Mouse (Mus musculus): ENCODE data around the gene Gm128. TPM values are rescaled to one million over a fixed set of nuclear protein-coding genes. Genes with fewer than 3 reads are reported as not detected.
"Not testable (repeated sequence)": the region's sequence is repeated elsewhere in the genome, so short reads cannot be mapped to it uniquely, and the experiment has no call there.

Gene Gm128
- polyA plus RNA-seq, 1 experiment from 2014 or later = not detected

DNA sequence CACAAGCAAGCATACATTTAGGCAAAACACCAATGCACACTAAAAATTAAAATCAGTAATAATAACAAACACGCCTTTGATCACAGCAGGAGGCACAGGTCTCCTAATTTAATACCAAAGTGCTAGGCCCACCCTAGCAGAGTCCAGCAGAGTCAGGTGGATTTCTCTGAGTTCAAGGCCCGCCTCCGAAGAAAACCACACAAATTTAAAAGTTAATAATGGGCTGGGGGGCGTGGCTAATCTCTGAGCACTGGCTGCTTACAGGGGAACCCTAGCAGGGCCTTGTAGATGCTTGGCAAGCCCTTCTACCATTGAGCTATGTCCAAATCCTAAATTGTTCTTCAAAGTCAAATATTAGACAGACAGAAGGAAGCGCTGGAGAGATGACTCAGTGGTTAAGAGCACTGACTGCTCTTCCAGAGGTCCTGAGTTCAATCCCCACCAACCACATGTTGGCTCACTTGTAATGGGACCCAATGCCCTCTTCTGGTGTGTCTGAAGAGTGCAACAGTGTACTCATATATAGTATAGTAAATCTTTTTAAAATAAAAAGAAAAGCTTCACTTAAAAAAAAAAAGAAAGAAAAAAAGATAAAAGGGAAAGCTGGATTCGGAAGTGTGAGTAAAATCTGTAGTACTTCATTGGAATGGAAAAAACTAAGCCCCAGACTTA is 22.8 kb downstream of the Gm128 start:
- WGBS = 76% methylated on average over 6 of the region's 6 CpGs
- H3K27me3 ChIP-seq (ENCODE audit: control insufficient read depth, insufficient read depth, low read length) = no peaks in the 10 kb centered on the region
- H3K4me3 ChIP-seq (ENCODE audit: low read depth, low read length) = peak overlapping the region; percentile 69
- peak overlapping the region; percentile 92 for H3K27ac ChIP-seq (ENCODE audit: low read depth, low read length)
- DNase-seq (ENCODE audit: low spot score) (no peak), ATAC-seq (ENCODE audit: low FRiP score) (no peak)
- H3K9ac ChIP-seq (ENCODE audit: low read depth, low read length) = no peak overlapping the region; the same call in 1 of the 2 replicates
- H3K4me1 ChIP-seq (replicated peaks; ENCODE audit: control insufficient read depth, insufficient read depth, low read length) = no peaks in the 10 kb centered on the region
- H3K36me3 ChIP-seq (ENCODE audit: control insufficient read depth, insufficient read depth, low read length) = peaks cover 4% of the 10 kb centered on the region; the same call in 1 of the 2 replicates
- H3K9me3 ChIP-seq (ENCODE audit: control insufficient read depth, low read length) = no peaks in the 10 kb centered on the region
- H3K4me2 ChIP-seq (replicated peaks; ENCODE audit: low read depth, low read length) = peak overlapping the region; percentile 54

- H3K27me3 ChIP-seq (ENCODE audit: control insufficient read depth, insufficient read depth, low read length) = no peaks in the 10 kb centered on the region
- under 1% methylated on average over 56 of the region's 56 CpGs for WGBS
These were observed 23.9 kb downstream of the Gm128 start, which contains the start of gene Gabpb2 for GRCm38 (mm10) chr3:95217255-95218134. Gabpb2 (minus strand) TSS chr3:95217916.

DNA sequence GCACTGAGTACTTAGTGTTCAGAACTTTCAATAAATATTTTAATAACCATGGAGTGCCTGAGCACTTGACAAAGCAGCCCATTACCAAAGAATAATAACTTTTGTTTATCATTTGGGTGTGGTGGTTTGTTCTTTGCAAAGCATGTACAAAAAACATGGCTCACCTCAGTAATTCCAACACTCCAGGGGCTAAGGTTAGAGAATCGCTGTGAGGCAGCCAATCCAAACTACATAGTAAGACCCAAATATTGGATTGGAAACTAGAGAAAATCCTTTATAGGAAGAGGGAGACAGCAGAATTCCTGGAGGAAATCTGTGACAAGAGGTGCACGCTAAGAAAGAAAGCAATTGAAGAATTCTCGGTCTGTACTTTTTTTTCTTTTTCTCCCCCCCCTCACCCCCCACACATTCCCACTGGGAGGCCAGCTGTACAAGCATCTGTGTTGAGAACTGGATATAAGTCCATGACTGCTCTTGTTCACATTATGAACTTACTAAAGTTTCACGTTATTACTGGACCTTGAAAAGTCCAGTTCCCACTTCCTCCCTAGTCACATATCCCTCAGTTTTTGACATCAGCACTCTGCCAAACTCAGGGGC is 24.6 kb downstream of the Gm128 start:
- ATAC-seq (ENCODE audit: low FRiP score) = no peak; the same call in 1 of the 2 replicates
- peak overlapping the region; percentile 93; the same call in 1 of the 2 replicates for H3K9ac ChIP-seq (ENCODE audit: low read depth, low read length)
- WGBS = 29% methylated on average over 4 of the region's 4 CpGs
- no peaks in the 10 kb centered on the region for H3K9me3 ChIP-seq (ENCODE audit: control insufficient read depth, low read length)
- H3K27me3 ChIP-seq (ENCODE audit: control insufficient read depth, insufficient read depth, low read length) = no peaks in the 10 kb centered on the region
- peak overlapping the region; percentile 54 for H3K4me2 ChIP-seq (replicated peaks; ENCODE audit: low read depth, low read length)
- peak overlapping the region; percentile 69 for H3K4me3 ChIP-seq (ENCODE audit: low read depth, low read length)
- H3K36me3 ChIP-seq (ENCODE audit: control insufficient read depth, insufficient read depth, low read length) = peaks cover 4% of the 10 kb centered on the region; the same call in 1 of the 2 replicates
- H3K4me1 ChIP-seq (replicated peaks; ENCODE audit: control insufficient read depth, insufficient read depth, low read length) = no peaks in the 10 kb centered on the region
- DNase-seq (ENCODE audit: low spot score) = no peak
- peak overlapping the region; percentile 92 for H3K27ac ChIP-seq (ENCODE audit: low read depth, low read length)

More at GRCm38 (mm10) chr3:95217255-95218134, 23.9 kb downstream of the Gm128 start, which contains the start of gene Gabpb2:
- H3K9me3 ChIP-seq (ENCODE audit: control insufficient read depth, low read length) = no peaks in the 10 kb centered on the region
- H3K9ac ChIP-seq (ENCODE audit: low read depth, low read length) = peak within 1 kb of the TSS; percentile 93
- H3K36me3 ChIP-seq (ENCODE audit: control insufficient read depth, insufficient read depth, low read length) = peaks cover 4% of the 10 kb centered on the region; the same call in 1 of the 2 replicates
- H3K27ac ChIP-seq (ENCODE audit: low read depth, low read length) = peak within 1 kb of the TSS; percentile 92
- peak; percentile 90 for ATAC-seq (ENCODE audit: low FRiP score)
- peak within 1 kb of the TSS; percentile 69 for H3K4me3 ChIP-seq (ENCODE audit: low read depth, low read length)
- H3K4me2 ChIP-seq (replicated peaks; ENCODE audit: low read depth, low read length) = peak within 1 kb of the TSS; percentile 54
- DNase-seq (ENCODE audit: low spot score) = peak; percentile 96
- H3K4me1 ChIP-seq (replicated peaks; ENCODE audit: control insufficient read depth, insufficient read depth, low read length) = no peaks in the 10 kb centered on the region

DNA sequence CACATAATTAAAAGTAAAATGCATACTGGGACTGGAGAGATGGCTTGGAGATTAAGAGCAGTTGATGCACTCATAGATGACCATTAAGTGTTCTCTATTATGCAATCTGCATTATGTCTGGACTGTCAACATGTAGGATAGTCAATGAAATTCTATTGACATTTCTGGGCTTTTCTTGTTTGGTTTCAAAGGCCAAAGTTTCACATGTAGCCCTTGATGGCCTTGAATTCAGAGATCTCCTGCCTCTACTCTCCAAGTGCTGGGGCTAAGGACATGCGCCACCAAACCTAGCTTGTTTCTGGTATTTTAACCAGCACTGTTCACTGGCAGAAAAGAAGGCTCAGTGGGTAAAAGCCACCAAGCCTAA is 27.8 kb downstream of the Gm128 start:
- Histone ChIP-seq H3K27ac (ENCODE audit: low read depth, low read length) (no peak overlapping the region), H3K4me2 (replicated peaks; ENCODE audit: low read depth, low read length) (no peak overlapping the region), H3K36me3 (ENCODE audit: control insufficient read depth, insufficient read depth, low read length) (no peaks in the 10 kb centered on the region), H3K4me3 (ENCODE audit: low read depth, low read length) (no peak overlapping the region), H3K9me3 (ENCODE audit: control insufficient read depth, low read length) (no peaks in the 10 kb centered on the region), H3K4me1 (replicated peaks; ENCODE audit: control insufficient read depth, insufficient read depth, low read length) (no peaks in the 10 kb centered on the region), H3K27me3 (ENCODE audit: control insufficient read depth, insufficient read depth, low read length) (no peaks in the 10 kb centered on the region), H3K9ac (ENCODE audit: low read depth, low read length) (no peak overlapping the region)
- ATAC-seq (ENCODE audit: low FRiP score) (no peak), DNase-seq (ENCODE audit: low spot score) (no peak)
- 94% methylated on average over 1 of the region's 1 CpGs for WGBS

DNA sequence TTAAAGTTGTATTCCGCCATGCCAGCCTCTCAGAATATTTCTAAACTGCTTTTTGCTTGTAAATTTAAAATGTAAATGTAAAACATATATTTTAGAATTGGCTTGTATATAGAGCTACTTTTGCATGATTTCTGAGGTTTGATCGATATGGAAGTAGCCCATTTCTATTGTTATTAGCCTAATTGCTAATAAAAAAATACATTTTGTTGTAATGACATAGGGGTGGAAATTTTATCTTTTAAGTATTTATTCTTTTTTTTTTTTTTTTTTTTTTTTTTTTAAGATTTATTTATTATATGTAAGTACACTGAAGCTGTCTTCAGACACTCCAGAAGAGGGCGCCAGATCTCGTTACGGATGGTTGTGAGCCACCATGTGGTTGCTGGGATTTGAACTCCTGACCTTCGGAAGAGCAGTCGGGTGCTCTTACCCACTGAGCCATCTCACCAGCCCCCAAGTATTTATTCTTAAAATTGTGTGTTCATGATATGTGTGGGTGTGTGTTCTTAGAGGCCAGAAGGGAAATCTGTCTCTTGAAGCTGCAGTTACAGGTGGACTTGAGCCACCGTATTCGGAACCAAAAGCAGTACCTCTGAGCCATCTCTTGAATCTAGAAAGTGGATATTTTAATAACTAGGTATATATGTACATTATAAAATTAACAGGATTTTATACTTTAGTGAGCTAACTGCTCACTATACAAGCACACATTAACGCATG is 28.3 kb downstream of the Gm128 start:
- H3K4me1 ChIP-seq (replicated peaks; ENCODE audit: control insufficient read depth, insufficient read depth, low read length); H3K27me3 ChIP-seq (ENCODE audit: control insufficient read depth, insufficient read depth, low read length); H3K4me2 ChIP-seq (replicated peaks; ENCODE audit: low read depth, low read length); H3K4me3 ChIP-seq (ENCODE audit: low read depth, low read length); H3K36me3 ChIP-seq (ENCODE audit: control insufficient read depth, insufficient read depth, low read length); DNase-seq (ENCODE audit: low spot score); H3K9me3 ChIP-seq (ENCODE audit: control insufficient read depth, low read length); H3K27ac ChIP-seq (ENCODE audit: low read depth, low read length); H3K9ac ChIP-seq (ENCODE audit: low read depth, low read length); ATAC-seq (ENCODE audit: low FRiP score): not testable (repeated sequence)
- 93% methylated on average over 7 of the region's 10 CpGs for WGBS

GRCm38 (mm10) chr3:95210585-95210984 is 30.8 kb downstream of the Gm128 start:
- Histone ChIP-seq H3K36me3 (ENCODE audit: control insufficient read depth, insufficient read depth, low read length) (peaks cover 4% of the 10 kb centered on the region; the same call in 1 of the 2 replicates), H3K27me3 (ENCODE audit: control insufficient read depth, insufficient read depth, low read length) (no peaks in the 10 kb centered on the region), H3K9ac (ENCODE audit: low read depth, low read length) (no peak overlapping the region), H3K27ac (ENCODE audit: low read depth, low read length) (no peak overlapping the region), H3K4me2 (replicated peaks; ENCODE audit: low read depth, low read length) (no peak overlapping the region), H3K9me3 (ENCODE audit: control insufficient read depth, low read length) (no peaks in the 10 kb centered on the region), H3K4me1 (replicated peaks; ENCODE audit: control insufficient read depth, insufficient read depth, low read length) (no peaks in the 10 kb centered on the region), H3K4me3 (ENCODE audit: low read depth, low read length) (no peak overlapping the region)
- DNase-seq (ENCODE audit: low spot score) (no peak), ATAC-seq (ENCODE audit: low FRiP score) (no peak)
- 78% methylated on average over 2 of the region's 2 CpGs for WGBS

DNA sequence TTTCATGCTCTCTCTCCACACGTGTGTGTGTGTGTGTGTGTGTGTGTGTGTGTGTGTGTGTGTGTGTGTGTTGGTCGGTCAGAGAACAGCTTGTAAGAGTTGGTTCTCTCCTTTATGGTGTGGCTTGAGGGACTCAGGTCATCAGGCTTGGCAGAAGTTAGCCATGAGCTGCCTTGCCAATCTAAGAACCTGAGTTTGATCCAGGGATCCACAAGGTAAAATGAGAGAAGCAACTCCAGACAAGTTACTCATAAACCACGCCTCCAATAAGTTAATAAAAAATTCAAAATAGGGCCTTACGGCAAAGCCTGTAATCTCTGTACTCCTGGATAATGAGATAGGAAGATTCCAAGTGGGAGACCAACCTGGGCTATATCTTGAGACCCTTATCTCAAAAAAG is 33.1 kb downstream of the Gm128 start:
- Histone ChIP-seq H3K27ac (ENCODE audit: low read depth, low read length) (no peak overlapping the region), H3K4me3 (ENCODE audit: low read depth, low read length) (no peak overlapping the region), H3K36me3 (ENCODE audit: control insufficient read depth, insufficient read depth, low read length) (peaks cover 7% of the 10 kb centered on the region; the same call in 1 of the 2 replicates), H3K9me3 (ENCODE audit: control insufficient read depth, low read length) (no peaks in the 10 kb centered on the region), H3K9ac (ENCODE audit: low read depth, low read length) (no peak overlapping the region), H3K4me1 (replicated peaks; ENCODE audit: control insufficient read depth, insufficient read depth, low read length) (no peaks in the 10 kb centered on the region), H3K27me3 (ENCODE audit: control insufficient read depth, insufficient read depth, low read length) (no peaks in the 10 kb centered on the region), H3K4me2 (replicated peaks; ENCODE audit: low read depth, low read length) (no peak overlapping the region)
- DNase-seq (ENCODE audit: low spot score) (no peak), ATAC-seq (ENCODE audit: low FRiP score) (no peak)
- WGBS = 91% methylated on average over 4 of the region's 4 CpGs

DNA sequence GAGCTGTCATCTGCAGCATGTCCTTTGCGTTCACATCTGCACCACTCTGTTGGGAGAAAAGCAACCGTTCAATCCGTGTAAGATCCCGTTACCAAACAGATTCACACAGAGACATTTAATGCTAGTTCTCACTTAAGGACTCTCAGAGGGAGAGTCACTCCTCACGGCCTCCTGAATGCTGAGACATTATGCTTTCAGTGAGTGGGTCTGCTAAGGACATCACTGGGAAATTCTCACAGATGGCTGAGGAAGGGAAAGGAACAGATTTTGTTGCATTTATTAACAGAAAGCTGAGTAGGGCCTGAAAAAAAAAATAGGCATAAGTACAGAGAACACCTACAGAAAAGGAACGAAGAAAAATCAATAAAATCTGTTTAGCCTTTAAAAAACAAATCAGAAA is 37.5 kb downstream of the Gm128 start:
- Histone ChIP-seq H3K9me3 (ENCODE audit: control insufficient read depth, low read length) (no peaks in the 10 kb centered on the region), H3K27me3 (ENCODE audit: control insufficient read depth, insufficient read depth, low read length) (no peaks in the 10 kb centered on the region), H3K4me2 (replicated peaks; ENCODE audit: low read depth, low read length) (no peak overlapping the region), H3K4me1 (replicated peaks; ENCODE audit: control insufficient read depth, insufficient read depth, low read length) (no peaks in the 10 kb centered on the region), H3K27ac (ENCODE audit: low read depth, low read length) (no peak overlapping the region), H3K9ac (ENCODE audit: low read depth, low read length) (no peak overlapping the region), H3K4me3 (ENCODE audit: low read depth, low read length) (no peak overlapping the region), H3K36me3 (ENCODE audit: control insufficient read depth, insufficient read depth, low read length) (peaks cover 15% of the 10 kb centered on the region; the same call in 1 of the 2 replicates)
- DNase-seq (ENCODE audit: low spot score) = no peak
- no peak for ATAC-seq (ENCODE audit: low FRiP score)
- WGBS = 92% methylated on average over 6 of the region's 6 CpGs

All from hindbrain, embryonic 11.5 days (tissue).